Mouse (Mus musculus): ENCODE measurements around the gene L1td1.

L1td1 gene

DNA sequence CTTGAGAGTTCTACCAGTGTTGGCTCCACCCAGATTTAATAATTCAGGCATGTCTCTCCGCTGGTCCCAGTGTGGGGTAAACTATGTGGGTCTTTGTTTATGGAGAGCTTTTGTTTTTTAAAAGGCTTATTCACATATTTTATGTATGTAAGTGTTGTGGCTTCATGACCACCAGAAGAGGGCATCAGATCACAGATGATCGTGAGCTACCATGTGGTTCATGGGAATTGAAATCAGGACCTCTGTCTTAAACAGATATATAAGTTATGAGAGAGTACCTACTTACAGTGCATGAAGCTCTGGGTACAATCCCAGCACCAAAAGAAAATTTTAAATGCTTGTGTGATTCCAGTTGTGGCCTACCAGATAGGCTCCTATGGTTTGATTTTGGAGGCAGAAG, 13.2 kb downstream of the L1td1 start:
- peak; percentile 27 for DNase-seq (ENCODE audit: extremely low spot score)

GRCm38 (mm10) chr4:98743209-98743905, 16.8 kb downstream of the L1td1 start:
- no peak for DNase-seq (ENCODE audit: extremely low spot score)

- DNase-seq (ENCODE audit: extremely low spot score), result peak; percentile 57
These were observed 17.3 kb downstream of the L1td1 start for GRCm38 (mm10) chr4:98743906-98744210.

GRCm38 (mm10) chr4:98754456-98754855, 27.9 kb downstream of the L1td1 start:
- DNase-seq (ENCODE audit: extremely low spot score), result no peak

DNA sequence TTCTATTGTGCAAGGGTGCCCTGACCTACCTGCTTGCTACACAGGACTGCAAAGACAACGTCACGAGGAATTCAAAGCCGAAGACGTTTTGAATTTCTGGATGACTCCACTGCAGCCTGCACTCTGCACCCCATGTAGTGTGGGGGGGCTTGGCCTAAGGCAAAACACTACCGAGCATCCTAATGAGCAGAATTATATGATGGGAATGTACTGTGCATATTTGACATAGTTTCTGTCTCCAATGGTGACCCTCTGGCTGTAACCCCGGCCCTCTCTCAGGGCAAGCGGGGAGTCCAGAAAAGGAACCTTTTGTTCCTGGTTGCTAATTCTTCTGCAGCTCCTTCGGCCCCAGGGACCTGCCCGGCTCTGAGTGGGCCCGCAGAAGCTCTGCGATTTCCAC, 29.6 kb downstream of the L1td1 start:
- no peak for DNase-seq (ENCODE audit: extremely low spot score)

DNA sequence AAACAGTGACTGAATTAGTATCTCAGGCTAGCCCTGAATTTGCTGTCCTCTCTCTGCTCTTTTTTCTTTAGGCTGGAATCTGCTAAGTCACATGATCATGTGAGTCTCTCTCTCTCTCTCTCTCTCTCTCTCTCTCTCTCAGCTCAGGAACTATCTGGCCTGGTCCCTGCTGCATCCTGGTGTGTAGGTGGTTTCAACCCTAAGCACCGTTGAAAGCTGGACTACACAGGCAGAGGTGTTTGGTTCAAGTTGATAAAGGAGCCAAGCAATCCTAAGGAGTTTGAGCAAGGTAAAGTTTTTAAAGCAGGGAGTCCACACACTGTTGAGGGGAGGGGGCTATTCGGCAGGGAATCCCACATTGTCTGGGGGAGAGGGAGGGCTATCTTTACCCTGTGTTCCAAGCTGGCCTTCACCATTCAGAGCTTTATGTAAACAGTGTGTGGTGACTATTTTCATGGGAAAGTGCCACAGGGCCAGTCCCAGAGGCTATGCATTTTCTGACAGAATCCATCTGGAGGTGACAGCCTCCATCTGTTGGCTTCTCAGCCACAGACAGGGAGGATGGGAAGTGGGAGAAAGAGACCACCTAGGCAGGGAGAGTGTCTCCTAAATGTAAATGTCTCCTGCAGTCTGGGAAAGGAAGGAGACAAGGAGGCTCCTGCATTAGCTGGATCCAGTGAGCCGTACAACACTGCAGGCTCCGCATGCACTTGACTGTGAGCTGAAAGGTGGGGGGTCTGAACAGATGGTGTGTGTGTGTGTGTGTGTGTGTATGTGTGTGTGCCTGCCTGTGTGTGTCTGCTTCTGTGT, 31.7 kb downstream of the L1td1 start:
- no peak for DNase-seq (ENCODE audit: extremely low spot score)

DNA sequence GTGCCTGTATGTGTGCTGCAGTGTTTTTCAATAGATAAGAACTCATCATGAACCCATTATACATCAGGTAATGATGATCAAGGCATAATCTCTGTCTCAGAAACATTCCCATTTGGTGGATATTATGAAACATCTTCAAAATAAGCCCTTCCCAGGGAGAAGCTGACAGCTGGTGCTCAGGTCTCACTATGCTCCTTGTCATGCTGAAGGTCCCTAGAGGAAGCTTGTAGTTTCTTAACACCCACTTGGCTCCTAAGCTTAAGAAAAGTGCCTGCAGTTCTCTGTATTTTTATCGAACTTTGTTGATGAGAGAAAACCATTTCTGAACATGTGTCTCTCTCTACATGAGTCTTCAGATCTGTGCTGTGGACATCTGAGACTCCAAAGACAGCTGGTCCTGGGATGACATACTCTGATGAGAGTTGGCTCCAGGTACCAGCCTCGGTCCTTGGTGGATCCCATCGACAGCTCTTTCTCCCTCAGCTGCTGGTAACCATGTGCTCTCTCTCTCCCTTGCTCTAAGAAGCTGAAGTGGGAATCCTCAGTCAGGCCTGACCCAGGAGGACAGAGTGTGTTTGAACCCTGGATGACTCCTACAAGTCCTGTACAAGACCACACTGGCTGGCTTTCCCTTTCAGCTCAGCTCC, 32.5 kb downstream of the L1td1 start:
- DNase-seq (ENCODE audit: extremely low spot score), result no peak

- no peak for DNase-seq (ENCODE audit: extremely low spot score)
These were observed 40.9 kb downstream of the L1td1 start for GRCm38 (mm10) chr4:98767134-98768133.

DNA sequence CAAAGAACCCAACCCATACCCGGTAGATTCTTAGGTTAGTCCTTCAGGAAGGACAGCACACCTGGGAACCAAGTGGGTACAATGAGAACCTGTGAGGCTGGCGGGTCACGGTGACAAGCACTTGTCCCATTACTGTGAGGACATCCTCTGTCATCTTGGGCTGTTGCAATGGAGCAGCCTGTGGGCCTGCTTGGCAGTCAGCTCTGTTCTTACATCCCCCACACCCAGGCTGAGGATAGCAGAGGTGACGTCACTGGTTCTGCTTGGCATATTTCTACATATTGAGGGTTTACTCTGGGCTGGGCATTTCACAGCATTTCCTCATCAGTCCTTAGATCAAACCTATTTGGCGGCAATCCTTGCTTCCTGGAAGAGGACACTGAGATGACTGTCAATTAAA, 47.3 kb downstream of the L1td1 start:
- DNase-seq (ENCODE audit: extremely low spot score), result no peak

DNA sequence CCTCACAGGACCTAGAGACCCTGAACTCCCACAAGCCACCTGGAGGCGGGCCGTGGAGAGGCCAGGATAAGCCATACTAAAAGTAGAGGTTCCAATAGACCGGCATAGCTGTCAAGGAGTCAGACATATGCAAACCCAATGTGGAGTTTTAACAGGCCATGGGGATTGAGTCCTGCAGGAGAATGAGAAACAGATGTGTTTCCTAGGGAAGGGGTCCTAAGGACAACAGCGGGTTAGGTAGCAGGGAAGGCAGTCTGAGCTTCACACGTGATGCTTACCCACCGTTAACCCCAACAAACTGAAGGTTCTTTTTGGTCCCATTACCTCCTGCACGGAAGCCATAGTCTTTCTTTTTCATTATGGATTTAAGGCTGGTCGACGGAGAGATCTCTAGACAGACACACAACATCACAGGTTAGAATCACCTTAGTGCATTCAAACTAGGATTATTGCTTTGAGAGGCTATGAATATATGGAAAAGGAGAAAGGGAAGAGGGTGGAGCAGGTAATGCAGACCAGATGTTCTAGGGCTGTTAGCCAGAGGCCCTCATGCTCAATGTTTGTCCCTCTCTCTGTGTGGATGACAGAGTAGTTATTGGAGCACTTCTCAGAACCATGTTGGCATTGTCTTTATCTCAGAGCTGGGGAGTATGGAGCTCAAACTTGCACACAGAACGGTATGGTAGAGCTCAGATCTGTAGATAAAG, 50.3 kb downstream of the L1td1 start:
- peak; percentile 17 for DNase-seq (ENCODE audit: extremely low spot score)

DNA sequence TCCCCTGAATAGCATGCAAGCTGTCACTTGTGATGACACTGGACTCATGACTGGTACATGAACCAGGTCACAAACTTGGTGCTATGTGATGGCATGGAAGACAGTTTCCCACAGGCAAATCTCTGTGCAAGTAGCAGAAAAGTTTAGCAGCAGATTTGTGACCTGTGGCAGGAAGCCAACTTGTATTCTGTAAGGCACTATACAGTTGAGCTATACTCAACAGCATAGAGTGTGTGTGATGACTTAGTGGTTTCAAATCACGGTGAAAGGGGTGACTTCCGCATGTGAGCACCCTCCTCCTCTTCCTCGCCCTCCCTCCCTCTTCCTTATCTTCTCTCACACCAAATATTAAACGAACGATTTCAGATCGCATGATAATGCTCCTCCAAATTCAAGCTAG, 50.9 kb downstream of the L1td1 start:
- no peak for DNase-seq (ENCODE audit: extremely low spot score)

- DNase-seq (ENCODE audit: extremely low spot score), result no peak
These were observed 51.7 kb downstream of the L1td1 start for GRCm38 (mm10) chr4:98778219-98778618.

DNA sequence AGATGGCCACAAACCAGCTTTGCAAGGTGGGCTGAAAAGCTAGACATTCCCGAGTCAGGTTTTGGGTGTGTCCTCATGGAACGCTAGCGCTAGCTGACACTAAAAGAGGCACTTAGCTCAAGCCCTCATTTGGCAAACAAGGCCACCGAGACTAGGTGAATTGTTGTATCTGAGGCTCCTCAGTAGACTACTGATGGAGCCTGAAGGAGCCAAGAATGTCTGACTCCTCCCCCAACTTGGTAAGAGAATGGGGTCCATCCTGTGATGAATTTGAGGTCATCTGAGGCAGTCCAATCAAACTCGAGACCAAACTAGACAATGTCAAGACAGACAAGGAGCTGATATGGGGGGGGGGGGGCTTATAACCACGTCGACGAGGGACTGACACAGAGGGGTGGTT, 59.3 kb downstream of the L1td1 start:
- DNase-seq (ENCODE audit: extremely low spot score), result no peak

GRCm38 (mm10) chr4:98786281-98786680, 59.7 kb downstream of the L1td1 start:
- DNase-seq (ENCODE audit: extremely low spot score), result no peak

Data from embryo, embryonic 9.5 days (tissue).